Mouse (Mus musculus) MEL (cell line): ENCODE measurements at regions not wholly inside any gene's neighbourhood (a gene's known extent, or its start where the extent isn't known, plus 50 kb on each side); places are given as distances from the start of the nearest gene placed in this dataset.

Experiments used
- DNase-seq: peaks from one replicate; pipeline ENCODE4 v3.0.0; 2011; ENCODE audit warnings: low read depth, low spot score
- H3K27ac ChIP-seq: 2 replicates; pipeline ENCODE4 v1.5.1; 2012; ENCODE audit warnings: low read depth, mild to moderate bottlenecking, control low read depth, low read length, moderate library complexity; ENCODE audit not compliant: control insufficient read depth
- H3K27me3 ChIP-seq, 2 experiments: fragments of 150-350 bp in 1 of 2; sonication (generic) in 1 of 2; 2 replicates each; pipeline ENCODE4 v1.6.1; 2012; ENCODE audit warnings: low read length in 2 of 2, mild to moderate bottlenecking in 2 of 2, improper control_type of control experiment in 1 of 2, moderate library complexity in 1 of 2; ENCODE audit not compliant: insufficient read depth in 2 of 2, control insufficient read depth in 1 of 2
- H3K36me3 ChIP-seq, 2 experiments: 2 replicates each; pipeline ENCODE4 v1.6.1; 2012 to 2014; ENCODE audit warnings: low read length in 2 of 2, improper control_type of control experiment in 1 of 2, inconsistent platforms in 1 of 2, mild to moderate bottlenecking in 1 of 2; ENCODE audit not compliant: insufficient read depth in 2 of 2, control insufficient read depth in 1 of 2
- H3K4me1 ChIP-seq, 2 experiments: fragments of 150-350 bp in 1 of 2; sonication (generic) in 1 of 2; 2 replicates each; pipeline ENCODE4 v1.6.1; 2012; ENCODE audit warnings: low read length in 2 of 2, improper control_type of control experiment in 1 of 2, mild to moderate bottlenecking in 1 of 2; ENCODE audit not compliant: insufficient read depth in 2 of 2, control insufficient read depth in 1 of 2
- H3K4me3 ChIP-seq, 2 experiments: fragments of 150-350 bp in 1 of 2; sonication (generic) in 1 of 2; 2 replicates each; pipeline ENCODE4 v1.5.1; 2012; ENCODE audit warnings: low read depth in 2 of 2, low read length in 2 of 2, mild to moderate bottlenecking in 2 of 2, moderate library complexity in 2 of 2, control low read depth in 1 of 2, improper control_type of control experiment in 1 of 2; ENCODE audit not compliant: control insufficient read depth in 1 of 2, insufficient read depth in 1 of 2
- H3K79me2 ChIP-seq: 2 replicates; pipeline ENCODE4 v1.6.1; 2012; ENCODE audit warnings: mild to moderate bottlenecking, low read length, moderate library complexity; ENCODE audit not compliant: control insufficient read depth, poor library complexity, insufficient read depth
- H3K9ac ChIP-seq: 2 replicates; pipeline ENCODE4 v1.6.1; 2012; ENCODE audit warnings: low read depth, mild to moderate bottlenecking, control low read depth, low read length, moderate library complexity; ENCODE audit not compliant: control insufficient read depth, poor library complexity, severe bottlenecking
- H3K9me3 ChIP-seq: fragments of 150-350 bp; sonication (generic); replicated peaks from 2 replicates; pipeline ENCODE4 v1.6.1; 2012; ENCODE audit warnings: mild to moderate bottlenecking, low read length, improper control_type of control experiment, moderate library complexity; ENCODE audit not compliant: insufficient read depth
- BHLHE40 ChIP-seq: IDR thresholded peaks from 2 replicates; pipeline ENCODE4 v1.6.1; 2012; ENCODE audit warnings: low read depth, mild to moderate bottlenecking, inconsistent platforms, low read length, improper control_type of control experiment, borderline replicate concordance
- CHD1 ChIP-seq: IDR thresholded peaks from 2 replicates; pipeline ENCODE4 v1.6.1; 2012; ENCODE audit warnings: low read depth, mild to moderate bottlenecking, inconsistent platforms, low read length, improper control_type of control experiment
- ELF1 ChIP-seq: IDR thresholded peaks from 2 replicates; pipeline ENCODE4 v1.6.1; 2014; ENCODE audit warnings: low read depth, mild to moderate bottlenecking, inconsistent platforms, low read length, improper control_type of control experiment, moderate library complexity
- ETS1 ChIP-seq: IDR thresholded peaks from 2 replicates; pipeline ENCODE4 v1.6.1; 2012; ENCODE audit warnings: low read depth, mild to moderate bottlenecking, inconsistent platforms, low read length, improper control_type of control experiment, moderate library complexity
- GATA1 ChIP-seq: IDR thresholded peaks from 2 replicates; pipeline ENCODE4 v1.6.1; 2011; ENCODE audit warnings: low read depth, low read length, improper control_type of control experiment
- HCFC1 ChIP-seq: IDR thresholded peaks from 2 replicates; pipeline ENCODE4 v1.6.1; 2012; ENCODE audit warnings: low read depth, mild to moderate bottlenecking, inconsistent platforms, low read length, improper control_type of control experiment, moderate library complexity
- JUND ChIP-seq: IDR thresholded peaks from 2 replicates; pipeline ENCODE4 v1.6.1; 2011; ENCODE audit warnings: low read depth, mild to moderate bottlenecking, improper control_type of control experiment, low read length
- MAFK ChIP-seq: IDR thresholded peaks from 2 replicates; pipeline ENCODE4 v1.6.1; 2011; ENCODE audit warnings: low read depth, mild to moderate bottlenecking, low read length, improper control_type of control experiment, borderline replicate concordance
- MAX ChIP-seq: IDR thresholded peaks from 2 replicates; pipeline ENCODE4 v1.6.1; 2011; ENCODE audit warnings: low read length, improper control_type of control experiment
- MAZ ChIP-seq: IDR thresholded peaks from 2 replicates; pipeline ENCODE4 v1.6.1; 2012; ENCODE audit warnings: low read depth, mild to moderate bottlenecking, inconsistent platforms, low read length, improper control_type of control experiment
- MEF2A ChIP-seq: IDR thresholded peaks from 2 replicates; pipeline ENCODE4 v1.6.1; 2014; ENCODE audit warnings: low read depth, mild to moderate bottlenecking, inconsistent platforms, low read length, improper control_type of control experiment; ENCODE audit not compliant: poor library complexity, insufficient replicate concordance, severe bottlenecking; ENCODE audit errors: extremely low read depth
- MXI1 ChIP-seq: IDR thresholded peaks from 2 replicates; pipeline ENCODE4 v1.6.1; 2011; ENCODE audit warnings: mild to moderate bottlenecking, low read depth, low read length, improper control_type of control experiment
- MYB ChIP-seq: IDR thresholded peaks from 2 replicates; pipeline ENCODE4 v1.6.1; 2011; ENCODE audit warnings: mild to moderate bottlenecking, low read depth, low read length, improper control_type of control experiment
- MYC ChIP-seq: IDR thresholded peaks from 2 replicates; pipeline ENCODE4 v1.6.1; 2011; ENCODE audit warnings: low read depth, mild to moderate bottlenecking, low read length, improper control_type of control experiment, moderate library complexity
- NELFE ChIP-seq: IDR thresholded peaks from 2 replicates; pipeline ENCODE4 v1.6.1; 2011; ENCODE audit warnings: low read depth, low read length, improper control_type of control experiment
- POLR2AphosphoS2 ChIP-seq: IDR thresholded peaks from 2 replicates; pipeline ENCODE4 v1.6.1; 2011; ENCODE audit warnings: low read length, improper control_type of control experiment
- RAD21 ChIP-seq: IDR thresholded peaks from 2 replicates; pipeline ENCODE4 v1.6.1; 2011; ENCODE audit warnings: mild to moderate bottlenecking, low read depth, low read length, improper control_type of control experiment
- RCOR1 ChIP-seq: IDR thresholded peaks from 2 replicates; pipeline ENCODE4 v1.6.1; 2012; ENCODE audit warnings: low read depth, mild to moderate bottlenecking, inconsistent platforms, low read length, improper control_type of control experiment
- SIN3A ChIP-seq: IDR thresholded peaks from 2 replicates; pipeline ENCODE4 v1.6.1; 2012; ENCODE audit warnings: low read length, improper control_type of control experiment, inconsistent platforms
- TBP ChIP-seq: IDR thresholded peaks from 2 replicates; pipeline ENCODE4 v1.8.0; 2011; ENCODE audit warnings: low read depth, low read length, improper control_type of control experiment
- TCF12 ChIP-seq: IDR thresholded peaks from 2 replicates; pipeline ENCODE4 v1.6.1; 2014; ENCODE audit warnings: low read depth, mild to moderate bottlenecking, inconsistent platforms, low read length, improper control_type of control experiment, moderate library complexity
- USF2 ChIP-seq, 2 experiments: IDR thresholded peaks; 2 replicates each; pipeline ENCODE4 v1.6.1; 2011 to 2012; ENCODE audit warnings: improper control_type of control experiment in 2 of 2, low read length in 2 of 2, borderline replicate concordance in 1 of 2, inconsistent platforms in 1 of 2, low read depth in 1 of 2, mild to moderate bottlenecking in 1 of 2; ENCODE audit not compliant: insufficient read depth in 1 of 2
- ZC3H11A ChIP-seq: IDR thresholded peaks from 2 replicates; pipeline ENCODE4 v1.6.1; 2012; ENCODE audit warnings: low read depth, mild to moderate bottlenecking, inconsistent platforms, low read length, improper control_type of control experiment
- ZMIZ1 ChIP-seq: IDR thresholded peaks from 2 replicates; pipeline ENCODE4 v1.6.1; 2012; ENCODE audit warnings: low read depth, mild to moderate bottlenecking, inconsistent platforms, low read length, improper control_type of control experiment, moderate library complexity

- Histone ChIP-seq H3K27me3 (no peaks in the 10 kb centered on the region; a peak in 1 of 4 replicates), H3K79me2 (no peaks in the 10 kb centered on the region), H3K9me3 (no peaks in the 10 kb centered on the region), H3K9ac (no peak overlapping the region), H3K4me1 (no peaks in the 10 kb centered on the region), H3K27ac (no peak overlapping the region), H3K4me3 (no peak overlapping the region), H3K36me3 (no peaks in the 10 kb centered on the region)
- DNase-seq = no peak
- TF ChIP-seq MXI1 (no peak), TCF12 (no peak), MEF2A (no peak), SIN3A (no peak), ZMIZ1 (no peak), CHD1 (no peak), ZC3H11A (no peak), MYC (no peak), USF2 (IDR thresholded peaks at IDR 0.05; ENCODE audit: borderline replicate concordance in 1 of 2, insufficient read depth in 1 of 2, low read depth in 1 of 2, low read length in 2 of 2) (no peak), ETS1 (no peak), RCOR1 (no peak), MAX (no peak), GATA1 (no peak), MYB (no peak), POLR2AphosphoS2 (no peak), RAD21 (no peak), JUND (no peak), ELF1 (no peak), MAZ (no peak)
These were observed 51.3 kb upstream of the Rnf138rt1 start for GRCm38 (mm10) chrX:163812431-163812830.

- Histone ChIP-seq H3K4me3 (no peak overlapping the region), H3K36me3 (no peaks in the 10 kb centered on the region), H3K79me2 (no peaks in the 10 kb centered on the region), H3K4me1 (no peaks in the 10 kb centered on the region), H3K27me3 (no peaks in the 10 kb centered on the region; a peak in 1 of 4 replicates), H3K27ac (no peak overlapping the region), H3K9ac (no peak overlapping the region), H3K9me3 (no peaks in the 10 kb centered on the region)
- TF ChIP-seq HCFC1 (no peak), MAFK (no peak), GATA1 (no peak), SIN3A (no peak), JUND (no peak), MAZ (no peak), TCF12 (no peak), NELFE (no peak), BHLHE40 (no peak), RAD21 (no peak; the same call in 1 of the 2 replicates), TBP (no peak)
- DNase-seq = no peak
These were observed 53.7 kb upstream of the Rnf138rt1 start for GRCm38 (mm10) chrX:163814806-163815205.
